Mouse (Mus musculus): ENCODE results near the gene Ssr2. TPM values are rescaled to one million over a fixed set of nuclear protein-coding genes. Genes with fewer than 3 reads are reported as not detected.
A peak's percentile ranks its signal among the peaks of the same experiment; 100 is the strongest.
"Not testable (repeated sequence)": the region's sequence is repeated elsewhere in the genome, so short reads cannot be mapped to it uniquely, and the experiment has no call there.

Gene Ssr2
- total RNA-seq, 2 experiments from 2014 or later: 41.1 to 54.8 TPM

DNA sequence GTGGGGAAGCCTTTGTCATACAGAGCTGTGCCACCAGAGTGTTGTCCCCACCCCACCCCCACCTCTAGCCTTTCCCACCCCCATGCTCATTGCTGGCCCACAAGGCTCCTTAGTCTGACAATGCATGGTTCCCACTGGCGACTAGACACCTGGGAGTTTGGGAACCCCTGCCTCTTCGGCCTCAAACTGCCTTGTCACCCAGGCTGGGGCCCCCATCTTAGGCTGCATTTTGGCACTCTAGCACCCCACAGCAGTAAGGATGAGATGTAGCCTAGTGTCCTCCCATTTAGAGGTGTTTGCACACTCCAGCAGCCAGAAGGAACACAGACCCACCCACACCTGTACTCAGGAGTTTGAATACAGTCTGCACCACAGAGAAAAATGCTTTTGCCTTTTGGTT, 1.9 kb upstream of the Ssr2 start:
- intact Hi-C loops (cut with DNase I): no loop called here
- no peak for DNase-seq
- Histone ChIP-seq H3K27ac (no peak overlapping the region), H3K4me3 (no peak overlapping the region)
- TF ChIP-seq CTCF (IDR thresholded peaks at IDR 0.05): no peak

DNA sequence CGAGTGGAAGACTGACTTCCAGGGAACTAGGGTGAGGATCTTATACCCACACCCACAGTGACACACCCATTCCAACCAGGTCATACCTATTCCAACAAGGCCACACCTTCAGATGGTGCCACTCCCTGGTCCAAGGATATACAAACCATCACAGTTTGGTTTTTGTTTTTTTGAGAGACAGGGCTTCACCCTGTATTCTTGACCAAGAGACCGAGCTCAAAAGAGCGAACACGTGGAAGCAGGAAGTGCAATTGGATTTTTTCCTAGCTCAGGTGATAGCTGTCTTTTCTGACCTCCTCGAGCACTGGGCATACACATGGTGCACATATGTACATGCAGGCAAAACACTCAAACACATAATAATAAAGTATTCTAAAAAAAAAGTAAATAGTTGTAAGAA, 2.2 kb downstream of the Ssr2 start:
- H3K27ac ChIP-seq; intact Hi-C loops (cut with DNase I); DNase-seq; H3K4me3 ChIP-seq: not testable (repeated sequence)

DNA sequence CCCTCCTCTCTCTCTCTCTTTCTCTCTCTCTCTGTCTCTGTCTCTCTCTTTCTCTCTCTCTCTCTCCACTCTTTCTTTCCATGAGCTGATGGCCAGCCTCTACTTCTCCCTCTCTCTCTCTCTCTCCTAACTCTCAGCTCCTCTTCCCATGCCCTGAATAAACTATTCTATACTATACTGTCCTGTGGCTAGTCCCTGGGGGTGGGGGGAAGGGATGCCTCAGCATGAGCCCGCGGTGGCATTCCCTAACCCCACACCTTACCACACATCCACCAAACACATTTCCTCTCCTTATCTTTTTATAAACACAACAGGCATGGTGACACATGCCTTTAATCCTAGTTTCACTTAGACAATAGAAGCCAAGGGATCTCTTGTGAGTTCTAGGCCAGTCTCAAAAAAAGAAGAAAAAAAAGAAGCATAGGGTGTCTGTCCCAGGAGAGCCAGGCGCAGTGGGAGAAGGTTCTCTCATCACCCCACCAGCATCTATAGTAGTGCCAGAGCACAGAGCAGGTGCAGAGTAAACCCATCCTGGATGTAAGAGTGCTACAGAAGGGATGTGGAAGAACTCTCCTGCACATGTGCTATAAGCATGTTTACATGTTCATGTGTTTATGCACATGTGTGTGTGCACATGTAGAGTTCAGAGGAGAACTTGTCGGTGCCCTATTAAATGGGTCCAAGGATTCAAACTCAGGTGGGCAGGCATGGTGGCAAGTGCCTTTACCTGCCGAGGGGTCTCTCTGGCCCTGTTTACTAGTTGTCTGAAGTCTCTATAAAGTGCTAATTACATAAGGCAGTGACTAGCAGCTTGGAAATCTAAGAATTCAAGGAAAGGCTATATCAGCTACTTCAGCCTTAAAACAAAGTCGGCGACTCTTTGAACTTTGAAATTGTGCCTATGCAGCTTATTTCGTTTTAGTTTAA, 3.1 kb downstream of the Ssr2 start:
- DNase-seq: no peak
- Histone ChIP-seq H3K4me3 (peak overlapping the region; percentile 96), H3K27ac (peak overlapping the region; percentile 91)
- intact Hi-C loops (cut with DNase I): no loop called here
- no peak for TF ChIP-seq CTCF (IDR thresholded peaks at IDR 0.05)

DNA sequence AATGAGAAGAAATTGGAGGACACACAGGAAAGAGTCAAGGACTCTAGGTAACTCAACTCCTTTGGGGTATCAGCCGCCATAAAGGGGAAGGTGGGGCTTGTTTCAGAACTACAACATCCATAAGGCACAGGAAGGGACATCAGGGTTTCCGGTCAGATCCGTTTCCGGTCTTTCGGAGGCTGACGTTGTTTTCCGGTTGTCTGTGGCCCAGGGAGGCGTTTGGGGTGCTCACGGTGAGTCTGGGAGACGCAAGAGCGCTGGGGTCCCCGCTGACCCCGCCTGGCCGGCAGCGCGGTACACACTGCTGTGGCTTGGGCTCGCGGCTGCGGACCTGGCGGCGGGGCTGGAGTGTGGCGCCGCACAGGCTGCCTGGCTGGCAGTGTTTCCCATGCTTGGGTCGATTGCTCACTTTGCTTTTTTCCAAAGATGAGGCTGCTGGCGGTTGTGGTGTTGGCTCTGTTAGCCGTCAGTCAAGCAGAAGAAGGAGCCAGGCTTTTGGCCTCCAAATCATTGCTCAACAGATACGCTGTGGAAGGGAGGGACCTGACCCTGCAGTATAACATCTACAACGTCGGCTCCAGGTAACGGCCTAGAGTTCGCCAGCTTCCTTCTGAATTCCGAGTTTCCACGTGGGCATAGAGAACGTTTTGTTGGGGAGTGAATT, 3.9 kb downstream of the Ssr2 start:
- TF ChIP-seq CTCF (IDR thresholded peaks at IDR 0.05): no peak
- intact Hi-C loops (cut with DNase I): no loop called here
- peak overlapping the region; percentile 91 for H3K27ac ChIP-seq
- H3K4me3 ChIP-seq: peak overlapping the region; percentile 96
- peak; percentile 85 for DNase-seq

DNA sequence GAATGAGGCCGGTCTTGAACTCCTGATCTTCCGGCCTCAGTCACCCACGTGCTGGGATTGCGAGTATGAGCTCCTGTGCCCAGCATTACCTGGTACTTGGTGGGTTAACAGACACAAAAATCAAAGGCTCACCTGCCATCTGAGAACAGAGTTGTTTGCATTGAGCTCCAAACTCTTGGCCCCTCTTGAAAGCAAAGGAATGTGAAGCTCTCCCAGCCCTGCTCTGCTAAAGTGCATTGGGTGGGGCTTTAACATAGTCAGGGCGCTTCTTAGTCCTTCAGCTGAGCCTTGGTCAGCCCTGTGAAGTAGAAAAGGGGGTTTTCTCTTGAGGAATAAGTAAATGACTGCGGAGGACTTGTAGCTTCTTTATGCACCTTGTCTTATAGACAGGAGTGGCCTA, 10.1 kb downstream of the Ssr2 start:
- no peak for TF ChIP-seq CTCF (IDR thresholded peaks at IDR 0.05)
- intact Hi-C loops (cut with DNase I): no loop called here
- H3K27ac ChIP-seq: no peak overlapping the region
- no peak for DNase-seq
- H3K4me3 ChIP-seq: no peak overlapping the region

DNA sequence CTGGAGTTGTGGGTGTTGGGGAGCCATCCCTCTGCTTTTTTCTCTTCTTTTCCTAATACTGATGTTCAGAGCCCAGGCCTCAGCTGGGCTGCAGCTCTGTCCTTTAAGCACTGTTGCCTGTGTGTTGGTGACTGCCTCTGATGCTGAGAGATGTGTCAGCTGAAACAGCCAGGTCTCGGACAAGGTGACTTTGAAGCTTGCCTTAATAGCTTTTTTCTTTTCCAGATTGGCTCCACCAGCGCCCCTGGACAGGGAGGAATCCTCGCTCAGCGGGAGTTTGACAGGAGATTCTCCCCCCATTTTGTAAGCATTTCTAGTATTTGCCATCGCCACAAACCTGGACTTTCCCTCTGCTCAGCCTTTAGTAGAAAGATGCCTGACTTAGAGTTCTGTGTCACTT, 11.0 kb downstream of the Ssr2 start:
- intact Hi-C loops (cut with DNase I): no loop called here
- TF ChIP-seq CTCF (IDR thresholded peaks at IDR 0.05): no peak

DNA sequence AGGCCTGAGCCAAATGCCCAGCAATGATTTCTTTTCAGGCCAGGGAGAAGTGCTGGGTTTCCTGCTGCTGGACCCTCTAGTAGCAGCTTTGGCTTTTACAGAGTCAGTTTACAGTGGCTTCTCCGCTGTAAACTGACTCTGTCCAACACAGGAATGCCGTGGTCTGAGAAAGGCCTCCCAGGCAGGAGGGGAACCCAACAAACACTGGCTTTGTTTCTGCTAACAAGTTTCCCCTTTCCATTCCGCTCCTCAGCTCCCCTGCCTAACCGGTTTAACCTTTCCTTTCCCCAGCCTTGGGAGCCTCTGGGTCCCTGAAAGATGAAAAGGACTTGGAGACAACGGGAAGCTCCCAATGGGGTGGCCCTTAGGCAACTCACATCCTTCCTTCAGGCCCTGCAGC, 14.6 kb downstream of the Ssr2 start:
- Histone ChIP-seq H3K27ac (0 out of 2 replicates have a peak overlapping the region, but pooled peaks have one; percentile 16), H3K4me3 (no peak overlapping the region)
- DNase-seq: no peak
- intact Hi-C loops (cut with DNase I): loop anchor here (5.0 kb wide), 2 partner anchors 42 to 147 kb away; no protein-coding TSS in a partner anchor
- TF ChIP-seq CTCF (IDR thresholded peaks at IDR 0.05): no peak

More for the DNA sequence above, 11.0 kb downstream of the Ssr2 start:
- Histone ChIP-seq H3K27ac (no peak overlapping the region), H3K4me3 (no peak overlapping the region)
- no peak for DNase-seq

DNA sequence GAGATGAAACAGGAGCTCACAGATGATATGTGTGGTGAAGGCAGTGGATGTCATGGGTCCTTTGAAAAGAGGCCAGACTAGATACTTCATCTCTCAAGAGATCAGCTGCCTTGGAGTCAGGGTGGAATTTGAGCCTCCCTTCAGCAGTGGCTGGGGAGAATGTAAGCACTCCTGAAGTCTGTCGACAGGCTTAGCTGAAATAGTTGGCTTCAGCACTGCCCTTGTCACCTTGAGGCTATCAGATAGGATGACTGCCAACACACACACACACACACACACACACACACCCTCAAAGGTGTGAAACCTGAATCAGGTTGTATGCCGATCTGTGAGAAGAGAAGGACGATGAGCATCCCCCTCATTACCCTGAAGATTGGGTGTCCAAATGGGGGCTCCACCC, 15.4 kb downstream of the Ssr2 start:
- DNase-seq: no peak
- H3K4me3 ChIP-seq: no peak overlapping the region
- TF ChIP-seq CTCF (IDR thresholded peaks at IDR 0.05): no peak
- H3K27ac ChIP-seq: no peak overlapping the region
- intact Hi-C loops (cut with DNase I): loop anchor here (5.0 kb wide), 2 partner anchors 41 to 146 kb away; no protein-coding TSS in a partner anchor

DNA sequence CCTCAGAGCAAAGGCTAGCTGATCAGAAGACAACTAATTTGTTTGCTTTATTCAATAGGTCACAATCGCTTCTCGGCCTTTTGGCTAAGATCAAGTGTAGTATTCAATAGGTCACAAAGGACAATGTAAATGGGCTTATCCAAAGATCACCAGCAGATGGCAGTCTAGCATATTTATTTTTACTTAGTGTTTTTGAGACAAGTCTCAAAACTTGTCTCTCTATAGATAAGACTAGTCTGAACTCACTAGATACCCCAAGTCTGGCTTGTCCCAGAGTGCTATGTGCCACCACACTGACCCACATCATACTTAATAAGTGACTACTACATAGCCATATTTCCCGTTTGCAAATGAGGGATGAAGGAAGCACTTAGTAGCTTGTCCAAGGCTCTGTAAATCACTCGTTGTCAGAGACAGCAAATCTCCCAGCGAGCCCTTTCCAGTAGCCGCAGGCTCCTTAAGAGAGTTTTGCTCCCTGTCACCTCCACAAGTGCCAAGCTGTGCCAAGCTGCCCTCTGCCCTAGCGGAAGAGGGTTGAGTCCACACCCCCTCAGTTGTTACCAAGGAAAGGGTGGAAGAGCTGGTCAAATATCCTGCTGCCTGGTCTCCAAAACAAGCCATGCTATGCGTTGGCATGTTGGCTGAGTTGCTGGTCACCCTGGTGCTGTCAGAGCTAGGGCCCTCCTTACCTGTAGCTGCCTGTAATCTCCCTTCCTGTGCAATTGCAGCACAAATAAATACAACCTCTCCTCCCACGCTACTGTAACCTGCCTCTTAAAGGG, 16.5 kb downstream of the Ssr2 start:
- H3K27ac ChIP-seq: peak overlapping the region; percentile 67

DNA sequence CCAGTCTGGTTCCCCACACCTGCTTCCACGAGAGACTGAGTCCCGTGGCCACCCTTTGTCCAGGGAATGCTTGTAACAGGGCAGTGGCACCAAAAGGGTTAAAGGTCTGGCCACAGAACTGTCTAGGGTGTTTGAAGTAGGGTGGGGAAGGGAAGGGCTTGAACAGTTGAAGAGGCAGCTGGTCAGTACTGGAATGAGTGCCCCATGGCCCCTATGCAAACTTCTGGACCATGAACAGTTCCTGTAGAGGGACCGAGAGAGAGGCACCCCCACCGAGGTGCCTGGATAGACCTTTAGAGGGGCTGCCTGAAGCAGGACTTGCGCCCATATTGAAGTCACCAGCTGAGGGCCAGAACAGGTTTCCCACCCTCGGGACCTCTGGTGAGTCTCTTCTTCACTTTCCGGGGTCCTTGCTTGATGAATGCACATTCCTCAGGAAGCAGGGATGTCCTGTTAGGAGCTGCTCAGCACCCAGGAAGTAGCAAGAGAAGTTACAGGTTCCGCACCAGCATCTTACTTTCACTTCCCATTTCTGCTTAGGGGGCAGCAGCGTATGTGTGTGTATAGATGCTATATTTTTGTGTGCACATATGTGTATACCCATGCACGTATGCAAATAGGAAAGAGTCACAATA, 17.4 kb downstream of the Ssr2 start:
- TF ChIP-seq CTCF (IDR thresholded peaks at IDR 0.05): no peak
- H3K27ac ChIP-seq: peak overlapping the region; percentile 67
- peak overlapping the region; percentile 58 for H3K4me3 ChIP-seq
- intact Hi-C loops (cut with DNase I): loop anchor here (5.0 kb wide), 2 partner anchors 39 to 144 kb away; no protein-coding TSS in a partner anchor
- DNase-seq: no peak

More for the DNA sequence above, 16.5 kb downstream of the Ssr2 start:
- intact Hi-C loops (cut with DNase I): loop anchor here (5.0 kb wide), 2 partner anchors 40 to 145 kb away; no protein-coding TSS in a partner anchor
- H3K4me3 ChIP-seq: peak overlapping the region; percentile 58
- no peak for DNase-seq
- TF ChIP-seq CTCF (IDR thresholded peaks at IDR 0.05): peak; percentile 67

DNA sequence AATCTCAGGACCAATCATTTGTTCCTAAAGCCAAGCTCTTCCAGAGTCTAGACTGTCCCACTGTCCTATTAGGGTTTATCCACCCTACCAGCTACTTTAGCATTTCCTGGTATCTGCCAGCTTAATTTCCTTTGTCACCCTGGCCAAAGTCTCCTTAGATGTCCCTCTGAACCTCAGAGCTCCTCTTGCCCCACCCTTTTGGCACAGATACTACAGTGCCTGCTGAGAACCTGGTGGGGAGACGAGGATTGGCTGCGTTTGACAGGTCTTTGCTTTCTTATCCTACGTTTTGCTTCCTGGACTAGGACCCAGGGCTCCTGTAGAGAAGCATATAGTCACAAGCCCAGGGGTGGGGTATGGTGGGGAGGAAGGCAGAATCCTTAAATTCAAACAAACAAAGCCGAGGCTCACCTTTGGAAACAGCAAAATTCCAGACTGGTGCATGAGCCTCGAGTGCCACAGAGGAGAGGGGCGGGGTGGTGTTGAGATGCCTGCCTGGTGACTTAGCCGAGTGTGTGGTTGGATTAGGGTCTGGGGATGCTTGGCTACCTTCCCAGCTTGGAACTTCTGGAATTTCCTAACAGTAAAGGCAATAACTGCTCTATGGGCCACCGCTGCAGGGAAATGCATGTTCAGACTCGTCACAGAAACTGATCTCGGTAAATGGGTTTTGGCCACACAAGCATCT, 18.4 kb downstream of the Ssr2 start:
- no peak overlapping the region for H3K27ac ChIP-seq
- DNase-seq: no peak
- intact Hi-C loops (cut with DNase I): loop anchor here (5.0 kb wide), 2 partner anchors 38 to 143 kb away; no protein-coding TSS in a partner anchor
- H3K4me3 ChIP-seq: no peak overlapping the region
- no peak for TF ChIP-seq CTCF (IDR thresholded peaks at IDR 0.05)

DNA sequence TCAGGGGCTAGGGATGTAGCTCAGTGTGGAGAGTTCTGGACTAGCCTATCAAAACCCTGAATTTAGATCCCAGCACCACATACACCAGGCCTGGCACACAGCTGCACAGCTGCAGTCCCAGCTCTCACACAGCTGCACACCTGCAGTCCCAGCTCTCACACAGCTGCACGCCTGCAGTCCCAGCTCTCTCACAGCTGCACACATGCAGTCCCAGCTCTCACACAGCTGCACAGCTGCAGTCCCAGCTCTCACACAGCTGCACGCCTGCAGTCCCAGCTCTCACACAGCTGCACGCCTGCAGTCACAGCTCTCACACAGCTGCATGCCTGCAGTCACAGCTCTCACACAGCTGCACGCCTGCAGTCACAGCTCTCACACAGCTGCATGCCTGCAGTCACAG, 20.9 kb downstream of the Ssr2 start:
- intact Hi-C loops (cut with DNase I); H3K4me3 ChIP-seq; H3K27ac ChIP-seq; DNase-seq: not testable (repeated sequence)

All from gastrocnemius, adult 2 months (tissue).